Mouse (Mus musculus): Measurements from ENCODE around the gene Fcgr4. TPM values are rescaled to one million over a fixed set of nuclear protein-coding genes. Genes with fewer than 3 reads are reported as not detected.
A peak's percentile ranks its signal among the peaks of the same experiment; 100 is the strongest.
"Not testable (repeated sequence)": the region's sequence is repeated elsewhere in the genome, so short reads cannot be mapped to it uniquely, and the experiment has no call there.

Gene Fcgr4
- polyA plus RNA-seq, 1 experiment from 2014 or later, result 0.19 TPM

- Histone ChIP-seq H3K4me3 (no peak overlapping the region), H3K27ac (replicated peaks) (no peak overlapping the region), H3K36me3 (no peaks in the 10 kb centered on the region), H3K4me2 (replicated peaks) (no peak overlapping the region), H3K4me1 (peaks cover 6% of the 10 kb centered on the region), H3K9me3 (no peaks in the 10 kb centered on the region), H3K27me3 (peaks cover 33% of the 10 kb centered on the region), H3K9ac (replicated peaks) (no peak overlapping the region)
- WGBS, result 95% methylated on average over 3 of the region's 3 CpGs
- no peak for ATAC-seq (ENCODE audit: low FRiP score, low read depth)
Measured at GRCm38 (mm10) chr1:171061566-171061965, 42.8 kb downstream of the Fcgr4 start.

GRCm38 (mm10) chr1:171063569-171064490 is 45.1 kb downstream of the Fcgr4 start:
- Histone ChIP-seq H3K4me3 (peak overlapping the region; percentile 36), H3K27me3 (peaks cover 41% of the 10 kb centered on the region), H3K4me2 (replicated peaks) (peak overlapping the region; percentile 44)
- 10% methylated on average over 40 of the region's 61 CpGs for WGBS
- not testable (repeated sequence) for H3K27ac ChIP-seq (replicated peaks); H3K9me3 ChIP-seq; H3K4me1 ChIP-seq; H3K9ac ChIP-seq (replicated peaks); H3K36me3 ChIP-seq
- peak; percentile 82 for ATAC-seq (ENCODE audit: low FRiP score, low read depth)

GRCm38 (mm10) chr1:171064491-171065242 is 45.9 kb downstream of the Fcgr4 start, which contains the start of gene Fcgr3:
Gene Fcgr3 (minus strand): TSS chr1:171064935.
- H3K9ac ChIP-seq (replicated peaks); H3K9me3 ChIP-seq; H3K4me1 ChIP-seq; H3K27ac ChIP-seq (replicated peaks); H3K36me3 ChIP-seq: not testable (repeated sequence)
- ATAC-seq (ENCODE audit: low FRiP score, low read depth), result peak; percentile 63
- Histone ChIP-seq H3K27me3 (peaks cover 46% of the 10 kb centered on the region), H3K4me2 (replicated peaks) (peak within 1 kb of the TSS; percentile 44), H3K4me3 (peak within 1 kb of the TSS; percentile 39)
- 2% methylated on average over 43 of the region's 75 CpGs for WGBS

DNA sequence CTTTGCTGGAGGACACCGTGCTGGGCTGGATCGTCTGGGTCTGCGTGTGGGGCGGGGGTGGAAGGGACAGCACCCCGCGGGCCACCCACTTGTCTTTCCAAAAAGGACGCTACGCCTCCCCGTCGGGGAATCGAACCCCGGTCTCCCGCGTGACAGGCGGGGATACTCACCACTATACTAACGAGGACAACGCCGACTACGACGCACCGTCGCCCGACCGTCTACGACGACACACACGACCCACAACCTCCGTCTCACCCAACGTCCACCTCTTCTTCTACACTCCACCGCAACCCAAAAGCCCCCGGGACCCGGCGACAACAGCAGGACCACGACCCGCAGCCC is 46.5 kb downstream of the Fcgr4 start:
- Histone ChIP-seq H3K27me3 (peaks cover 48% of the 10 kb centered on the region), H3K4me3 (peak overlapping the region; percentile 39), H3K4me2 (replicated peaks) (peak overlapping the region; percentile 42)
- H3K9me3 ChIP-seq; H3K4me1 ChIP-seq; H3K36me3 ChIP-seq; H3K27ac ChIP-seq (replicated peaks); H3K9ac ChIP-seq (replicated peaks): not testable (repeated sequence)
- WGBS, result under 1% methylated on average over 23 of the region's 35 CpGs
- peak; percentile 28 for ATAC-seq (ENCODE audit: low FRiP score, low read depth)

DNA sequence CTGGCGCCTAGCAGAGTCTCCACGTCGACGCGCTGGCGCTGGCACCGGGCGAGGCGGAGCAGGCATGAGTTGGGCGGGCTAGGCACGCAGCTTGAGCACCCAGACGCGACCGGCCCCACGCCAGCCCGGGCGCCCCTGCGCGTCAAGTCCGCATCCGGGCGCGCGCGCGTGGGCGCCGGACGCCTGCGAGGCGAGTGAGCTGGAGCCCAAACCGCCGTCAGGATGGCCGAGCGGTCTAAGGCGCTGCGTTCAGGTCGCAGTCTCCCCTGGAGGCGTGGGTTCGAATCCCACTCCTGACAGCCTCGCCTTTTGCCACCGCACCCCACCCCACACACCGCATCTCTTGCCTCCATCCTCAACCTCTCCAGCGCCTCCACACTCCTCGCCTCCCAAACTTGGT is 47.0 kb downstream of the Fcgr4 start:
- Histone ChIP-seq H3K27me3 (peaks cover 49% of the 10 kb centered on the region), H3K4me3 (peak overlapping the region; percentile 32), H3K4me2 (replicated peaks) (peak overlapping the region; percentile 41)
- peak; percentile 8; the same call in 1 of the 2 replicates for ATAC-seq (ENCODE audit: low FRiP score, low read depth)
- H3K9ac ChIP-seq (replicated peaks); H3K4me1 ChIP-seq; H3K9me3 ChIP-seq; H3K27ac ChIP-seq (replicated peaks); H3K36me3 ChIP-seq: not testable (repeated sequence)
- 6% methylated on average over 30 of the region's 45 CpGs for WGBS

- not testable (repeated sequence) for H3K9ac ChIP-seq (replicated peaks); H3K36me3 ChIP-seq; H3K4me2 ChIP-seq (replicated peaks); H3K4me1 ChIP-seq; H3K27ac ChIP-seq (replicated peaks); H3K9me3 ChIP-seq; H3K4me3 ChIP-seq
- WGBS, result 27% methylated on average over 4 of the region's 10 CpGs
- peak; percentile 36 for ATAC-seq (ENCODE audit: low FRiP score, low read depth)
- peaks cover 56% of the 10 kb centered on the region for H3K27me3 ChIP-seq
Measured at GRCm38 (mm10) chr1:171066583-171066982, 47.9 kb downstream of the Fcgr4 start.

GRCm38 (mm10) chr1:171067928-171068327 is 49.2 kb downstream of the Fcgr4 start:
- peaks cover 55% of the 10 kb centered on the region for H3K27me3 ChIP-seq
- ATAC-seq (ENCODE audit: low FRiP score, low read depth); H3K4me1 ChIP-seq; H3K9me3 ChIP-seq; H3K36me3 ChIP-seq; H3K27ac ChIP-seq (replicated peaks); H3K9ac ChIP-seq (replicated peaks); H3K4me3 ChIP-seq; H3K4me2 ChIP-seq (replicated peaks): not testable (repeated sequence)
- 60% methylated on average over 5 of the region's 5 CpGs for WGBS

DNA sequence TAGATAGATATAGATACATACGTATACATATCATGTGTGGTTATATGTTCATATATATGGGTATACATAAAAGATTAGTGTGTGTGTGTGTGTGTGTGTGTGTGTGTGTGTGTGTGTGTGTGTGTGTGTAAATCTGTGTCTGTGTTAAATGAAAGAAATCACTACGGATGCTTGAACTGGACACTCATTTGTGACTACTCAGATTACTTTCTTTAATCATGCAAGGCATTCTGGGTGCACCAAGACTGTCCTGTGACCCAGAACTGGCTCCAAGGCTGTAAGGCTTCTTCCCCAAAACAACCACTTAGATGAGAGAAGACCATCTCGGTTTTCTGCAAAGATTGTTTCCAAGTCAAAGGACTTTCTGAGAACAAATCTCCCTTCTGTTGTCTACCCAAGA is 50.8 kb downstream of the Fcgr4 start:
- H3K4me1 ChIP-seq; H3K36me3 ChIP-seq; H3K27ac ChIP-seq (replicated peaks); H3K9me3 ChIP-seq; H3K4me2 ChIP-seq (replicated peaks); H3K9ac ChIP-seq (replicated peaks); ATAC-seq (ENCODE audit: low FRiP score, low read depth); H3K4me3 ChIP-seq: not testable (repeated sequence)
- H3K27me3 ChIP-seq, result peaks cover 51% of the 10 kb centered on the region
- 68% methylated on average over 3 of the region's 3 CpGs for WGBS

GRCm38 (mm10) chr1:171070879-171071278 is 52.2 kb downstream of the Fcgr4 start:
- not testable (repeated sequence) for H3K9ac ChIP-seq (replicated peaks); H3K4me1 ChIP-seq; ATAC-seq (ENCODE audit: low FRiP score, low read depth); H3K27ac ChIP-seq (replicated peaks); H3K9me3 ChIP-seq; H3K36me3 ChIP-seq; H3K4me3 ChIP-seq
- Histone ChIP-seq H3K4me2 (replicated peaks) (0 out of 2 replicates have a peak overlapping the region, but pooled peaks have one; percentile 0), H3K27me3 (peaks cover 43% of the 10 kb centered on the region)
- WGBS, result 19% methylated on average over 16 of the region's 16 CpGs

DNA sequence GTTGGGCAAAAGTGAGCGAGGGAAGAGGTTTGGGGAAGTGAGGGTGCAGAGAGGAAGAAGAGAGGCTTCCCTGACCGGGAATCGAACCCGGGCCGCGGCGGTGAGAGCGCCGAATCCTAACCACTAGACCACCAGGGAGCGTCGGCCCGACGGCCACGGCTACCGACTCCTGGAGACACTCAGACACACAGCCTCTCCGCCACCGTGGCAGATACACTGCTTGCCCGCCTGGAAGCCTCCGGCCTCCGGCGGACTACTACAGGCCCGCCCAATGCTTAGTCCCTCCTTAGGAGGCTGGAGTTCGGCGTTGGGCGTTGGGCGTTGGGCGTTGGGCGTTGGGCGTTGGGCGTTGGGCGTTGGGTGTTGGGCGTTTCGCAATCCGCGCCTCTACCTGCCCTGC is 53.0 kb downstream of the Fcgr4 start:
- H3K9me3 ChIP-seq, H3K4me3 ChIP-seq: not testable (repeated sequence)
- no CpG with 5 or more reads among the region's 35 CpGs for WGBS

GRCm38 (mm10) chr1:171072217-171072616 is 53.5 kb downstream of the Fcgr4 start:
- not testable (repeated sequence) for H3K4me3 ChIP-seq; H3K4me2 ChIP-seq (replicated peaks); H3K9me3 ChIP-seq; H3K27ac ChIP-seq (replicated peaks); H3K9ac ChIP-seq (replicated peaks); H3K4me1 ChIP-seq; H3K36me3 ChIP-seq
- peaks cover 41% of the 10 kb centered on the region for H3K27me3 ChIP-seq
- peak; percentile 23 for ATAC-seq (ENCODE audit: low FRiP score, low read depth)
- no CpG with 5 or more reads among the region's 45 CpGs for WGBS

More for the DNA sequence above, 53.0 kb downstream of the Fcgr4 start:
- ATAC-seq (ENCODE audit: low FRiP score, low read depth), result peak; percentile 61
- not testable (repeated sequence) for H3K4me2 ChIP-seq (replicated peaks); H3K27ac ChIP-seq (replicated peaks); H3K9ac ChIP-seq (replicated peaks); H3K36me3 ChIP-seq; H3K4me1 ChIP-seq
- H3K27me3 ChIP-seq, result peaks cover 39% of the 10 kb centered on the region

DNA sequence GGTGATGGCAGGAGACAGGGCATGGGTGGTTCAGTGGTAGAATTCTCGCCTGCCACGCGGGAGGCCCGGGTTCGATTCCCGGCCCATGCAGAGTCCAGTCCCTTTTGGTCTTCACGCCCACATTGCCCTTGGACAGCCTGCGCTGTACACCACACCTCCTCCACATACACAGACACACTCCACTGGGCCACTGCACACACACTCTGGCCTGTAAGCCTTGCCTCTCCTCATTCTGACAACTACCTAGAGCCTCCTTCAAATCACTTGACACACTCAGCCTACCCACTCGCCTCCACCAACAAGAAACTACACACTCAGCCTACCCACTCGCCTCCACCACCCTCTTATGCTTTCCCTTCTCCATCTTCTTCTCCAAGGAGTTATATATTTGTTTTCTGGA is 55.6 kb downstream of the Fcgr4 start:
- H3K27ac ChIP-seq (replicated peaks); H3K9ac ChIP-seq (replicated peaks); H3K36me3 ChIP-seq; H3K4me1 ChIP-seq; H3K4me3 ChIP-seq; H3K4me2 ChIP-seq (replicated peaks); H3K9me3 ChIP-seq; ATAC-seq (ENCODE audit: low FRiP score, low read depth): not testable (repeated sequence)
- H3K27me3 ChIP-seq, result peaks cover 49% of the 10 kb centered on the region
- WGBS, result 21% methylated on average over 7 of the region's 10 CpGs
